Mouse (Mus musculus): ENCODE data around the gene Amotl1. TPM values are rescaled to one million over a fixed set of nuclear protein-coding genes. Genes with fewer than 3 reads are reported as not detected.
"Not testable (repeated sequence)": the region's sequence is repeated elsewhere in the genome, so short reads cannot be mapped to it uniquely, and the experiment has no call there.

Amotl1 gene
- total RNA-seq, 2 experiments from 2014 or later, result 330 to 339 TPM

DNA sequence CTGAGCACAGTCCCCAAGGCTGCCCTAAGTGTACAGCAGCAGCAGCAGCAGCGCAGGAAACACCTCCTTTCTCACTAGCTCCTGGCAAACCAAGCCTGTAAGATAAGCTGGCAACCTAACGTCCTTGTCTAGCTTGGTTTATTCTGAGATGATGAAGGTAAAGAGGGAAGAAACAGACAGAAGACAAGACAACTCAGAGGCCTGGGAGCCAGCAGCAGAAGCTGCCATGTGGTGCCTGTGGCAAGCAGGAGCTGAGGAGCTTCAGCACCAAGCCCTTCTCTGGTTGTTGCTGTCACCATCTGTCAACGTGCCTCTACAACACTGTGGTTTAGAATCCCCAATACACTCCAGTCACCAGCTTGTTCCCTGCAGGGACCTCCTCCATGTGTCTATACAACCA, 37.4 kb downstream of the Amotl1 start:
- no peak for DNase-seq (ENCODE audit: low spot score)

DNA sequence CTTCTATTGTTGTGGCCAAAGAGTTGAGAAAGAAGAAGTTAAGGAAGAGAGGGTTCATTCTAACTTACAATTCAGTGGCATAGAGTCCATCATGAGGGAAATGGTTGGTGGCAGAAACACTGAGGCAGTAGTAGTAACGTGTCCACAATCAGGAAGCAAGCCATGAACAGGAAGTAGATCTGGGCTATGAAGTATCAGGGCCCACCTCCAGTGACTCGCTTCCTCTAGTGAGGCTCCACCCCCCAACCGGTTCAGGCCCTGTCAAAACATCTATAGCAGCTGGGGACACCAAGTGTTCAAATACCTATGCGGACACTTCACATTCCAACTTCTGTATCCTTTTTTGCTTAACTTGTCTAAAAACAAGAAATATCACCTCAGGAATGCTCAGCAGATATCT, 38.9 kb downstream of the Amotl1 start:
- DNase-seq (ENCODE audit: low spot score), result no peak

DNA sequence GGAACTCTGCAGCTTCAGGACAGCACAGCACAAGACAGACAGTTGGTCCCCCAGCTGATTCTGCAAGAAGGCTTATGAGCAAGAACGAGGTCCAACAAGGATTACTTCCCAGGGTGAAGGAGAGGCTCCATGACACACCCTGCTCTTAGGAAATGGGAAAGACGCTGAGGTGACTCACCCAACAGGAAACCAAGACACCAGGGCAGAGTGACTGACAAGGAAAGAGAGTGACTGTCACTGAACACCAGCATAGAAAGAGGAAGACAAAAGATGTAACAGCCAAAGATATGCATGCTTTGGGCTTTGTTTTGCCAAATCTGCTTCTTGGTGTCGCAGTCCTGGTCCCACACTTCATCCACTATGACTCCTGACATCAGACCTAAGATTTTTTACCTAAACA, 40.5 kb downstream of the Amotl1 start:
- DNase-seq (ENCODE audit: low spot score), result no peak

DNA sequence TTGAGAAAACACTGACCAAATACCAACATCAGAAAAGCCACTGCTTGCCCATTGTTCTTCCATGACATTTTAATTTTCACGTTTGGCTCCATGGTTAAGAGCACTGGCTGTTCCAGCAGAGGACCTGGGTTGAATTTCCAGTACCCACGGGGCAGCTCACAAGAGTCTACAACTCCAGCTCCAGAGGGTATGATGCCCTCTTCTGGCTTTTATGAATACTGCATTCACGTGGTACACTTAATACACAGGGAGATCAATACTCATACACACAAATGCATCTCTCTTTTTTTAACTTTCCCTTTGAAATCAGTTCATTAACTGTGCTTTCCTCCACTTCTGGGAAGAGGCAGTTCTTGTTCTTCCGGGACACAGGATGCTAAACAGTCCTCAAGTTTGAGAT, 41.4 kb downstream of the Amotl1 start:
- DNase-seq (ENCODE audit: low spot score), result no peak

DNA sequence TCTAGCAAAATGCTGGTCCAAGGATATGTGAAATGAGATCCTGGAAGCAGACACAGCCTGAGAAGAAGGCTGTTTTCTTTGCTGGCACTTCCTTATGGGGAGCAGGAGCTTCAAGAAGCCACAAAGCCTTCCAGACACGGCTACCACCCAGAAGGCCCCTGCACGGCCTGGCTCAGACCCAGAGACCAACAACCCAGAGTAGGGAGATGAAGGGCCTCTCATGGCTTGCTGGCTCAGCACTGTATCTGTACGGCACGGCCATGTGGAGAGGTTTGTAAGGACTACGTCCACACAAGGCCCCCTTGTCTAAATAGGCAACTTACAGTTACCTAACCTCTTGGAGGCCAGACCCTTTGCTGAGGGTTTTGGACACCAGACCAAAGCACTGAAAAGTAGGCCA, 45.1 kb downstream of the Amotl1 start:
- peak; percentile 26 for DNase-seq (ENCODE audit: low spot score)

DNA sequence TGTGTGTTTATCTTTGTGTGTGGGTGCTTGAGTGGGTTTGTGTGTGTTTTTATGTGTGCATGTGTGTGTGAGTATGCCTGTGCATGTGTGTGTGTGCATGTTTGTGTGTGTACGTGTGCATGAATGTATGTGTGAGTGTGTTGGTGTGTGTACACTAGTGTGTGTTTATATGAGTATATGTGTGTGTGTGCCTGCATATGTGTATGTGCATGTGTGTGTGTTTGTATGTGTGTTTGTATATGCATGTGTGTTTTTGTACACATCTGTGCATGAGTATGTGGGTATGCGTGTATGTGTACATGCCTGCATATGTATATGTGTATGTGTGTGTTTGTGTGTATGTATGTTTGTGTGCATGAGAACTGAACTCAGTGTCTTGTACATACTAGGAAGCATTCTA, 46.7 kb downstream of the Amotl1 start:
- no peak for DNase-seq (ENCODE audit: low spot score)

DNA sequence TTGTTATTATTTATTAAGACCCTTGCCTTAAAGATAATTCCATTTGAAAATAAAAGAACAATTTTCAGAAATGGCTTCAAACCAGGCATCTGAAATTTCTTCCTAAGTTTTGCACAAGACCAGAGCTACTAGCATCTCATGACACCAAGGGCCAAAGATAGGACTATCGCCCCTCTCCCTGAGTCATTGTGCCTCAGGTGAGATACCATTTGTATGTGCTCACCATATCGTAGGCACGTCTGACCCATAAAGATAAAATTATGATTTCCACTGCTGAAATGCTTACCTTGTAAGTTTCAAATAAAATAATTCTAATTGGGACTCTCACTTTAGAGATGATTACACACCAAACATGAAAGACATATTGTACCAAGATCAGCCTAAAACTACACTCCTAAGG, 47.4 kb downstream of the Amotl1 start:
- DNase-seq (ENCODE audit: low spot score), result no peak

DNA sequence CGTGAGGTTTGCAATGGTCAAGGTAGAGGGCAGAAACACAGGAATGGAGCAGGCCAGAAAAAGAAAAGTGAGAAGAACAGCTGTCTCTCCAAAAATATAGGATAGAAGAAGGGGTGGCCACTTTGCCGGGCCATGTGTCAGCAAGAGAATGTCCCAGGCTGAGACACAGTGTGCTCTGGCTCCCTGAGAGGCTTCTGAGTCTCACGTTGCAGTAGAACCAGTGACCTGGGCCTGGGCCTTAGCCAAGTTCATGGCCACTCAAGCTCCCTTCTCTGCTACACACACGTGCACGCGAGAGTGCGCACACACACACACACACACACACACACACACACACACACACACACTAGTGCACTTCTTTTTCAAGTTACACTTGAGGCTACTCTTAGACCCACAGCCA, 48.0 kb downstream of the Amotl1 start:
- DNase-seq (ENCODE audit: low spot score), result peak; percentile 86

DNA sequence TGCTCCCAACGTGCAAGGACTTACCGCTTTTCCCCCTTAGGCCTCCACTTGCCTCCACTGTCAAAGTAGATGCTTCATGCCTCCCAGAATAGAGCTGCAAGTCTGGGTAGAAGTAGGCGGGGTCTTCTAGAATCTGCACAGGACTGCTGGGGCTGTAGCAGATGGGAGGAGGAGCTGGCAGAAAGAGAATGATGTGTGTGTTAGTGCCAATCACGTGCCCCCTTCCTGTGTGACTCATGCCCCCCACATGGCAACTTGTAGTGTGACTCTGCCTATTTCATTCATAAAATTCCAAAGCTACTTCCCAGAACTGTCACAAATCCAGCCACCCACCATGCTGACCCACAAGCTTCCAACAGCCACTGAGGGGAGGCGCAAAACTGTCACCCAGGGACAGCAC, 48.4 kb downstream of the Amotl1 start:
- no peak for DNase-seq (ENCODE audit: low spot score)

DNA sequence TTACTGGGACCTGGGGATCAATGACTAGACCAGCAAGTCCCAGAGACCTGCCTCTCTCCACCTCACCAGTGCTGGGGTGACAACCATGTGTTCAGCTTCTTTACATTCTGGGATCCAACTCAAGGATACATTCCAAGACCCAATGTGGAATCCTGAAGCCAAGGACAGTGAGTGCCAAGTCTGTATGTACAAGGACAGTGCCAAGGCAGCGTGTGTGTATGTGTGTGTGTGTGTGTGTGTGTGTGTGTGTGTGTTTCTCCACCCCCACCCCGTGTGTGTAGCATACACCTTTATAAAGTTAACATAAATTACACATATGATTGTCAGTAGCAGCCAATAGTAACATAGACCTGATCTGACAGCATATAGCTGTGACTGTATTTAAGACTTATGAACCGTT, 49.0 kb downstream of the Amotl1 start:
- DNase-seq (ENCODE audit: low spot score), result no peak

DNA sequence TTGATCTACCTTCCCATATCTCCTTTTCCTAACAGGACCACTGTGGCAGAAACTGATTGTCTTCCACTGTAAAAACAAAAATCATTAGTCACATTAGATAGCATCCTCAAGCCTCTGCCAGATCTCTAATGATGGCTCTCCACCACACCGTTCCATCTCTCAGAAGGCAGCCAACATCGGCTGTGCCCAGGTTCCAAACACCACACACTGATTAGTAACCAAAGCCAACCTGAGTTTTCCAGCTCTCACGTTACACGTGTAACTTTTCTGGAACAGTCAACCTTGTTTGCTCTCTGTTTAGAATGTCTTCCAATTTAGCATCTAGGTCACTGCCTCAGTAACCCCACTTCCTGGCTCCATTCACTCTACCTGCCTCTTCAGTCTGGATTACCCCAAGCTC, 51.0 kb downstream of the Amotl1 start:
- peak; percentile 59 for DNase-seq (ENCODE audit: low spot score)

DNA sequence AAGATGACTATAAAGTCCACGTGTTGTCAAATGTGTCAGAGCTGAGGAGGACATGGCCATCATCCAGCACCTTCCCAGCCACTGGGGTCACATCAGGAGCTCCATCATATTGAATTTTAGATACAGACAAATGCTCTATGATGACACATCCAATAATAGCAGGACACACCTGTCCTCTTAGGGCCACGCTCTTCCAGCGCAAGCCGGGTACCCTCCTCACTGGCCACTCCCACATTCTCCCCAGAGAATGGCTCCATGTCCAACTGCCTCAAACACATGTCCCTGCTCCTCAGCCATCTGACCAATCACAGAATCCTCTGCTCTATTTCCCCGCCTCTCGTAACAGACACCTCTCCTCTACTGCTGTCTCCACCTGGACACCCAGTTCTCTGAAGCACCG, 54.2 kb downstream of the Amotl1 start:
- no peak for DNase-seq (ENCODE audit: low spot score)

DNA sequence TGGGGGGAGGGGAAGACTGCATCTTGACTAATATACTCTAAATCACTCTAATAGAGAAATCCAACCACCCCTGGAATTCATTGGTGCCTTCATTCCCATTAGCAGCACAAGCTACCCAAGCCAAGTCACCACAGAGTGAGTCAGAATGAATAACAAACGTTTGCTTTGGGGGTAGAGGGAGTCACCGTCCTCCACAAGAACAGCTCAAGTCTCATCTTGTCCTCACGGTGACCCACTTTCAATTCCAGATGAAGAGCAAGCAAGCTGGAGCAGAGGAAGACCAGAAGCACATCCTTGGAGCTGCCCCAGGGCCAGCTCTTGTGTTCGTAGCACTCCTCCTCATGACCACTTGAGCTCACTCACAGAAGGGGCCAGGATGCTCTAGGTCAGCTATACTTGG, 56.2 kb downstream of the Amotl1 start:
- peak; percentile 50 for DNase-seq (ENCODE audit: low spot score)

DNA sequence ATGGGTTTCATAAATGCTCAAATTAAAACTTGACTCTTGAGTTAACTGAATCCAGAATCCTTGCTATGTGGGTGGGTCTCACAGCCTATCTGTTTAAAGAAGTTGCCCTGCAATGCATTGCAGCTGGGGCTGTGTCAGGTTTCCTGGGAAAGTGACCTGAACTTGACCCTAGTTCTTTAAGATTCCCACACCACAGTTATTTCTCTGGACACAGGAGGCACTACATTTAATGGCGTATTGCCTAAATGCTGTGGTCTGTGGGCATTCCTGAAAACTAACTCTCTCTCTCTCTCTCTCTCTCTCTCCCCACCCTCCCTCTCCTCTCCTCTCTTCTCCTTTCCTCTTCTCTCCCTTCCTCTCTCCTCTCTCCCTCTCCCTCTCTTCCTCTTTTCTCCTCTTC, 59.2 kb downstream of the Amotl1 start:
- DNase-seq (ENCODE audit: low spot score), result no peak

DNA sequence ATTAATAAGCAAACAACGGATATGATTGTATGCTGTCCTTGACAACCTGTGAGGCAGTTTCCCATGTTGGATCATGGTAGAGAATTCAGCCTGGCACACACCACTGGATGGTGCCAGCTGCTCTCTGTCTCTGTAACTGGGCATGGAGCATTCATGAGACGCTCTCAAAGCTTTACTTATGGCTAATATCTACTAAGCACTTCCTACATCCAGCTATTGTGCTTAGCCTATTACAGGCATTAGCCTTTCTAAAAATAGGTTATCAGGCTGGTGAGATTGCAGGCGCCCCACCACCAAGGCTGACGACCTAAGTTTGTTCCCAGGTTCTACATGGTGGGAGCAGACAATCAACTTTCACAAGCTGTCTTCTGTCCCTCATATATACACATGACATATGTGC, 65.9 kb downstream of the Amotl1 start:
- DNase-seq (ENCODE audit: low spot score), result no peak

DNA sequence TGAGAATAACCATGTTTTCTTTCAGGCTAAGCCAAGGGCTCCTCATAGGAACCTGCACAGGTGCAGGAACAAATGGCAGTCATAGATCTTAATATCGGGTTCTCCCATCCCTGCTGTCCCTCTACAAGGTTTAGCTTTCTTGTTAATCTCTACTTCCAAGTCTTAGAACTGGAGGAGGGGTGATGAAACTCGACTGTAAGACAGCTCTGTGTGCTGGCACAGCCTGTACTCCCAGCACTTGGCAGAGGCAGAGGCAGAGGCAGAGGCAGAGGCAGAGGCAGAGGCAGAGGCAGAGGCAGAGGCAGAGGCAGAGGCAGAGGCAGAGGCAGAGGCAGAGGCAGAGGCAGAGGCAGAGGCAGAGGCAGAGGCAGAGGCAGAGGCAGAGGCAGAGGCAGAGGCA, 68.5 kb downstream of the Amotl1 start:
- DNase-seq (ENCODE audit: low spot score), result not testable (repeated sequence)

DNA sequence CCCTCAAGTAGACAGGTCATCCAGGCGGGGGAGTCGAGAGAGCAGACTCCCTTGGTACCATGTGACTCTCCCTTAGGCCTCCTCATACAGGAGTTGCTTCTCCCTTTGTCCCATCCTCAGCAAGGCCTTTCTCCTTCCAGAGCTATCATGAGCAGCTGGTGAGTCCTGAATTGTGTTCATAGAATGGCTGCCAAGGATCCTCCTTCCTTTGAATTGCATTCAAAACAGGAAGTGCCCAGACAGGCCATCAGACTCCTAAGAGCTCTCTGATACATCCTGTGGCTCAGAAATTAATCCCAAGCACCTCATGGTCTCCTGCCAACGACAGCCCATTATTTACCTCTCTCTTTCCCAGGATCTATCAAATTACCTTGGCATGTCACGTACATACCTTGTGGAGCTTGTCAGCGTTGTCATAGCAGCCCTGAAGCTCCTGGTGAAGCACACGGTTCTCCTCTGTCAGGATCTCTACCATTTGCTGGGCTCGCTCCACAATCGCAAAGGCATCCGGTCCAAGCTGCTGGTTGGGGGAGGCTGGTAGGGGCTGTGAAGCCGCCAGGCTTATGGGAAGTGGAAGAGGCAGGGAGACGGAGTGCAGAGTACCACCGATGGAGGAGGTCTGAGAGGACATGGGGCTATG, 70.0 kb downstream of the Amotl1 start:
- peak; percentile 38 for DNase-seq (ENCODE audit: low spot score)

DNA sequence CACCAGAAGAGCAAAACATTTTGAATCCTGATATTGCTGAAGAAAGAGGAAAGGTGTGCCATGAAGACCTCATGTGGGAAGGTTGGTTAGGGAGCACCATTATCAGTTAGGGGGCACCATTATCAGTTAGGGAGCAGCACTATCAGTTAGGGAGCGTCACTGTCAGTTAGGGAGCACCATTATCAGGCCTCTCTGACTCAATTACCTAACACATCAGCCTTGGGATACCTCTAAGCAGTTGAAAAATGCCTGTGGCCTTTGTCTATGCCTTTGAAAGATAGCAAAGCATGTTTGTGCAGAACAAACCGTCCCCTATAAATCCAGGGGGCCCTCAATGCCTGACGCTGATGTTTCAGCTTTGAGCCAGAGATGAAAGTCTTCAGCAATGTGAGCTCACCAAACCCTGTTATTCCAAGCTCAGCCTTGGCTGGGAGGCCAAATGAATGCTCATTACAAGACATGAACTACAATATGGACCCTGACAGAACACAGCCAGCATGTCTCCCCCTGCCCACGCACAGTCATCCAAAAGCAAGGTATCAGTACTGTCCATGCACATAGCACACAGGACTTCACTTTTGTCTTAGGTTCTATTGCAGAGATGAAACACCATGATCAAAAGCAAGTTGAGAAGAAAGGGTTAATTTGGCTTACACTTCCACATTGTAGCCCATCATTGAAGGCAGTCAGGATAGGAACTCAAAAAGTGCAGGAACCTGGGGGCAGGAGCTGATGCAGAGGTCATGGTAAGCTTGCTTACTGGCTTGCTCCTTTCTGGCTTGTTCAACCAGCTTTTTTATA, 75.5 kb downstream of the Amotl1 start:
- no peak for DNase-seq (ENCODE audit: low spot score)

DNA sequence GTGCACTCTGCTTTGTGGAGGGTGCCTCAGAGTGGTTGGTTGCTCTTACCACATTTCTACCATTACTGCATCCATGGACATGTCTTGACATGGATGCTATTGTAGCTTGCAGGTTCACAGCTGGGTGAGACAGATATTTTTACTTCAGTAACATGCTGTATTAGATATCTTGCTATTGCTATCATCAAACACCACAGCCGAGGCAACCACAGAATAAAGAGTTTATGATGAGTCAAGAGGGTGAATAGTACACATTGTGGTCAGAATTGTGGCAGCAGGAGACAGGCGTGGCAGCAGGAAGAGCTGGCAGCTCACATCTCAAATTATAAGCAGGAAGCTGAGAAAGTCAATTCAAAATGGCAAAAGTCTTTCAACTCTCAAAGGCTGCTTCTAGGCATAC, 76.4 kb downstream of the Amotl1 start:
- no peak for DNase-seq (ENCODE audit: low spot score)

DNA sequence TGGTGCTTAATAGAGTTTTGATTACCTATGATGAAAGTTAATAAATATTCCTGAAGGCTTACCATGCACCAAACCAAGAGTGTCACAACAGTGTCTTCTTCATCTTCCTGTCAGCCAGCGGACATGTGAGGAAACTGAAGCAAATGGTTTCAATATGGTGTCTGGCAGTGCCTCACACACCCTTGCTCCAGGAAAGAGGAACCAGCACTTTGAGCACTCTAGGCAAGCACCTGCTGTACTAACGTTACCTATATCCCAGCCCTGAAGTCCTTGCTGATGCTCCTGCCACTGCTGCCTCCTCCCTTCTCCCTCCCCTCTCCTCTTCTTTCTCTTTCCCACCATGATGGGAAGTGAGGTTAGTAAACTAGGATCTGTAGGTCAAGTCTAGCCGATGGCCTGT, 80.4 kb downstream of the Amotl1 start:
- no peak for DNase-seq (ENCODE audit: low spot score)

DNA sequence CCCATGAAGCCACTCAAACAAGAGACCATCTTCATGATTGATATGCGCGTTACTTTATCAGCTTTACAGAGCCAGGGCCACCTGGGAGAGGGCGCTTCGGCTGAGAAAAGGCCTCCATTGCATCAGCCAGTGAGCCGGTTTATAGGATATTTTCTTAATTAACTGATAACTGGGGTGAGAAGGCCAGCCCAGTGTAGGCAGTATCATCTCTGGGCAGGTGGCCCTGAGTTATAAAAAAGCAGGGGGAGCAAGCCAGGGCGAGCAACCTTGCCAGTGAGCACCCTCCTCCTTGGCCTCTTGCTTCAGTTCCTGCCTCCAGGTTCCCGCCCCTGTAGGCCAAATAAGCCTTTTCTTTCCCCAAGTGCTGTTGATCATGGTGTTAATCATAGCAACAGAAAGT, 81.5 kb downstream of the Amotl1 start:
- peak; percentile 74 for DNase-seq (ENCODE audit: low spot score)

DNA sequence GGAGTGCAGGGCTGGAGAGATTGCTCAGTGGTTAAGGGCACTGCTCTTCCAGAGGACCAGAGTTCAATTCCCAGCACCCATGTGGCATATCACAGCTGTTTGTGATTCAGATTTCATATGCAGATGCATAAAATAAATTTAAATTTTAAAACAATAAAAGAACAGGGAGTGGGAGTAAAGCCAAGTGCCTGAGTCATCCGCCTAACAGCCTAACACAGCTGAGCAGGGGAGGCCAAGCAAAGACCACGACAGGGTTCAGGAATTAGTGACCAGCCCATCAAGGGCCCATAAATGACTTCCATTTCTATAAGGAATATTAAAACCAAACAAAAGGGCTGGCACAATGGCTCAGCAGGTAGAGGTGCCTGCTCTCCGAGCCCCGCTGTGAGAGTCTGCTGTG, 84.3 kb downstream of the Amotl1 start:
- no peak for DNase-seq (ENCODE audit: low spot score)

DNA sequence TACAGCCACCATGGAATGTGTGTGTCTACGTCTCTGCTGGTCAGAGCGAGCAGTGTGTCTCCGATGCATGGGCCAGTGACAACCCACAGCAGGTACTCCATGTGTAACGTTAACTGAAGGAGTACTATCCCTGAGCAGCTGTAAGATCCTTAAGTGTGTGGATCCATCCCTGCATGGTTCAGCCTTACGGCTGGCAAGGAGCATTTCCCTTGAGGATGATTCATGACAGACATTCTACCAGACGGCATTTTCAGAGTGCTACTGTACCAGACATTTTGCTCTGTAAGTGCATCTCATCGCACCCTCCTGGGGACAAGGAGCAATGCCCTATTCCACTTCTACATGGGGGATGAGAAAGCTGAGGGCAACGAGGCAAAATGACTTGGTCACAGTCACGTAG, 84.9 kb downstream of the Amotl1 start:
- DNase-seq (ENCODE audit: low spot score), result no peak

Measured in gastrocnemius, adult 18-20 months (tissue).